Mouse (Mus musculus): Measurements from ENCODE around the gene Kmt2e. TPM values are rescaled to one million over a fixed set of nuclear protein-coding genes. Genes with fewer than 3 reads are reported as not detected.

The Kmt2e gene
- total and polyA plus RNA-seq, 3 experiments: 8.0 to 220 (median 40.7) TPM

GRCm38 (mm10) chr5:23489231-23489630 is 55.0 kb downstream of the Kmt2e start:
- H3K4me1 ChIP-seq (ENCODE audit: insufficient read depth, low read depth, low read length): peaks cover 14% of the 10 kb centered on the region
- peaks cover 85% of the 10 kb centered on the region for H3K36me3 ChIP-seq (replicated peaks)
- H3K27me3 ChIP-seq (ENCODE audit: insufficient read depth, low read length): no peaks in the 10 kb centered on the region
- ATAC-seq (ENCODE audit: extremely low read depth, insufficient number of reproducible peaks, low FRiP score, poor library complexity, severe bottlenecking): no peak
- TF ChIP-seq CTCF (IDR thresholded peaks at IDR 0.05; ENCODE audit: low read depth, low read length) (no peak), GATA2 (IDR thresholded peaks at IDR 0.05; ENCODE audit: borderline replicate concordance, low read depth, low read length) (no peak), POLR2AphosphoS5 (IDR thresholded peaks at IDR 0.05; ENCODE audit: insufficient replicate concordance, low read depth, low read length) (no peak), GATA1 (IDR thresholded peaks at IDR 0.05; ENCODE audit: borderline replicate concordance, low read length) (no peak), TAL1 (conservative IDR thresholded peaks at IDR 0.05; ENCODE audit: low read depth, low read length) (no peak)
- no peak overlapping the region for H3K4me3 ChIP-seq (ENCODE audit: low read depth, low read length)
- H3K9me3 ChIP-seq (replicated peaks): no peaks in the 10 kb centered on the region
- no peak for DNase-seq (ENCODE audit: low spot score)

- H3K36me3 ChIP-seq (replicated peaks): peaks cover 81% of the 10 kb centered on the region
- no peak for DNase-seq (ENCODE audit: low spot score)
- TF ChIP-seq CTCF (IDR thresholded peaks at IDR 0.05; ENCODE audit: low read depth, low read length): no peak
- TF ChIP-seq GATA2 (IDR thresholded peaks at IDR 0.05; ENCODE audit: borderline replicate concordance, low read depth, low read length): no peak
- TF ChIP-seq POLR2AphosphoS5 (IDR thresholded peaks at IDR 0.05; ENCODE audit: insufficient replicate concordance, low read depth, low read length): no peak
- no peaks in the 10 kb centered on the region for H3K9me3 ChIP-seq (replicated peaks)
- H3K27me3 ChIP-seq (ENCODE audit: insufficient read depth, low read length): no peaks in the 10 kb centered on the region
- H3K4me1 ChIP-seq (ENCODE audit: insufficient read depth, low read depth, low read length): peaks cover 14% of the 10 kb centered on the region
- no peak overlapping the region for H3K4me3 ChIP-seq (ENCODE audit: low read depth, low read length)
- ATAC-seq (ENCODE audit: extremely low read depth, insufficient number of reproducible peaks, low FRiP score, poor library complexity, severe bottlenecking): no peak
Observed at GRCm38 (mm10) chr5:23490797-23491196, 56.6 kb downstream of the Kmt2e start.

DNA sequence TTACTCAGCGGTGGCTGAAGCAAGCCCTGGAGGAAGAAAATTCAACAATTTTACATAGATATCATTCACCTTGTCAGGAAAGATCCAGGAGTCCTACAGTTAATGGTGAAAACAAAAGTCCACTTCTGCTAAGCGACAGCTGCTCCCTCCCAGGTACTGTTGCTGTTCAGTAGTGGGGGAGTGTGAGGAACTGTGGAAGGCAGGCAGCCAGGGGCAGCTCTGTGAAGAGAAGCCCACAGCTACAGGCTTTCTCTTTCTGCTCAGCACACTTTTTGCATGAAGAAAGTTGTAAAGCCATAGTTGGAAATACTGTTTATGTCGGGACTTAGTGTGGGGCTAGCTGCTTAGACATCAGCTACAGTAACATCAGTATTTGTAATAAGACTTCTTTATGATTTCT is 62.2 kb downstream of the Kmt2e start:
- H3K27me3 ChIP-seq (ENCODE audit: insufficient read depth, low read length): no peaks in the 10 kb centered on the region
- no peaks in the 10 kb centered on the region for H3K9me3 ChIP-seq (replicated peaks)
- H3K4me1 ChIP-seq (ENCODE audit: insufficient read depth, low read depth, low read length): no peaks in the 10 kb centered on the region; the same call in 1 of the 2 replicates
- TF ChIP-seq TAL1 (conservative IDR thresholded peaks at IDR 0.05; ENCODE audit: low read depth, low read length): no peak
- TF ChIP-seq GATA2 (IDR thresholded peaks at IDR 0.05; ENCODE audit: borderline replicate concordance, low read depth, low read length): no peak
- no peak for TF ChIP-seq CTCF (IDR thresholded peaks at IDR 0.05; ENCODE audit: low read depth, low read length)
- TF ChIP-seq POLR2AphosphoS5 (IDR thresholded peaks at IDR 0.05; ENCODE audit: insufficient replicate concordance, low read depth, low read length): no peak
- no peak for TF ChIP-seq GATA1 (IDR thresholded peaks at IDR 0.05; ENCODE audit: borderline replicate concordance, low read length)
- H3K36me3 ChIP-seq (replicated peaks): peaks cover 88% of the 10 kb centered on the region
- no peak for ATAC-seq (ENCODE audit: extremely low read depth, insufficient number of reproducible peaks, low FRiP score, poor library complexity, severe bottlenecking)
- no peak for DNase-seq (ENCODE audit: low spot score)
- H3K4me3 ChIP-seq (ENCODE audit: low read depth, low read length): no peak overlapping the region

DNA sequence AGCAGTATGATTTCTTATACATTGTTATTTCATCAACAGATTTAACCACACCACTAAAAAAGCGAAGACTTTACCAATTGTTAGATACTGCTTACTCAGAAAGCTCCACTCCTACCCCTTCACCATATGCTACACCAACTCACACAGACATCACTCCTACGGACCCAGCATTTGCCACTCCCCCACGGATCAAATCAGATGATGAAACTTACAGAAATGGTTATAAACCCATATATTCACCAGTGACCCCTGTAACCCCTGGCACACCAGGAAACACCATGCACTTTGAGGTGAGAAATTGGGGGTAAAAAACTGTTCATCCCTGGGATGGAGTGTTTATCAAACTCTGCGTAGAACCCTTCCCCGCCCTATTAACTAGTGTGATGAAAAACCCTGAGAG is 62.7 kb downstream of the Kmt2e start:
- no peak for ATAC-seq (ENCODE audit: extremely low read depth, insufficient number of reproducible peaks, low FRiP score, poor library complexity, severe bottlenecking)
- no peak overlapping the region for H3K4me3 ChIP-seq (ENCODE audit: low read depth, low read length)
- DNase-seq (ENCODE audit: low spot score): no peak
- no peaks in the 10 kb centered on the region for H3K27me3 ChIP-seq (ENCODE audit: insufficient read depth, low read length)
- H3K4me1 ChIP-seq (ENCODE audit: insufficient read depth, low read depth, low read length): no peaks in the 10 kb centered on the region; the same call in 1 of the 2 replicates
- no peaks in the 10 kb centered on the region for H3K9me3 ChIP-seq (replicated peaks)
- peaks cover 89% of the 10 kb centered on the region for H3K36me3 ChIP-seq (replicated peaks)
- no peak for TF ChIP-seq POLR2AphosphoS5 (IDR thresholded peaks at IDR 0.05; ENCODE audit: insufficient replicate concordance, low read depth, low read length)
- no peak for TF ChIP-seq GATA1 (IDR thresholded peaks at IDR 0.05; ENCODE audit: borderline replicate concordance, low read length)
- no peak for TF ChIP-seq CTCF (IDR thresholded peaks at IDR 0.05; ENCODE audit: low read depth, low read length)
- no peak for TF ChIP-seq TAL1 (conservative IDR thresholded peaks at IDR 0.05; ENCODE audit: low read depth, low read length)
- no peak for TF ChIP-seq GATA2 (IDR thresholded peaks at IDR 0.05; ENCODE audit: borderline replicate concordance, low read depth, low read length)

GRCm38 (mm10) chr5:23497920-23498319 is 63.7 kb downstream of the Kmt2e start:
- Histone ChIP-seq H3K4me1 (ENCODE audit: insufficient read depth, low read depth, low read length) (peaks cover 7% of the 10 kb centered on the region), H3K27me3 (ENCODE audit: insufficient read depth, low read length) (no peaks in the 10 kb centered on the region), H3K9me3 (replicated peaks) (no peaks in the 10 kb centered on the region), H3K36me3 (replicated peaks) (peaks cover 89% of the 10 kb centered on the region), H3K4me3 (ENCODE audit: low read depth, low read length) (no peak overlapping the region)
- no peak for ATAC-seq (ENCODE audit: extremely low read depth, insufficient number of reproducible peaks, low FRiP score, poor library complexity, severe bottlenecking)
- TF ChIP-seq GATA2 (IDR thresholded peaks at IDR 0.05; ENCODE audit: borderline replicate concordance, low read depth, low read length): no peak
- no peak for DNase-seq (ENCODE audit: low spot score)

DNA sequence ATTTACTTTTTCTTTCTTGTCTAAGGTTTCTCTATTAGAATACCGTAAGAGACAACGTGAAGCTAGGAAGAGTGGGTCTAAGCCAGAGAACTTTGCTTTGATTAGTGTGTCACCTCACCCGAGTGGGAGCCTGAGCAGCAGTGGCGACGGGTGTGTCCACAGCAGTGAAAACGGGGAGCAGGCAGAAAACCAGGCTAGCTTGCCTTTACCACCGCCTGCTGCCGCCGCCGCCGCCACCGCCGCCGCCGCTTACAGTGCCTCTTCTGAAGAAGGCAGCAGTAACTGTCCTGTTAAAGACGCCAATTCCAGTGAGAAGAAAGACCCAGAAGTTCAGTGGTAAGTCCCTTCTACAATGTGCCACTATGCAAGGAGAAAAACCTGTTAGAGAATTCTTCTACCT is 65.0 kb downstream of the Kmt2e start:
- Histone ChIP-seq H3K9me3 (replicated peaks) (no peaks in the 10 kb centered on the region), H3K4me3 (ENCODE audit: low read depth, low read length) (no peak overlapping the region), H3K27me3 (ENCODE audit: insufficient read depth, low read length) (no peaks in the 10 kb centered on the region), H3K4me1 (ENCODE audit: insufficient read depth, low read depth, low read length) (peaks cover 7% of the 10 kb centered on the region), H3K36me3 (replicated peaks) (peaks cover 90% of the 10 kb centered on the region)
- ATAC-seq (ENCODE audit: extremely low read depth, insufficient number of reproducible peaks, low FRiP score, poor library complexity, severe bottlenecking) (no peak), DNase-seq (ENCODE audit: low spot score) (no peak)
- TF ChIP-seq GATA2 (IDR thresholded peaks at IDR 0.05; ENCODE audit: borderline replicate concordance, low read depth, low read length) (no peak), CTCF (IDR thresholded peaks at IDR 0.05; ENCODE audit: low read depth, low read length) (no peak)

GRCm38 (mm10) chr5:23500715-23501114 is 66.5 kb downstream of the Kmt2e start:
- TF ChIP-seq POLR2AphosphoS5 (IDR thresholded peaks at IDR 0.05; ENCODE audit: insufficient replicate concordance, low read depth, low read length) (no peak), GATA2 (IDR thresholded peaks at IDR 0.05; ENCODE audit: borderline replicate concordance, low read depth, low read length) (no peak), CTCF (IDR thresholded peaks at IDR 0.05; ENCODE audit: low read depth, low read length) (no peak), GATA1 (IDR thresholded peaks at IDR 0.05; ENCODE audit: borderline replicate concordance, low read length) (no peak), TAL1 (conservative IDR thresholded peaks at IDR 0.05; ENCODE audit: low read depth, low read length) (no peak)
- peaks cover 89% of the 10 kb centered on the region for H3K36me3 ChIP-seq (replicated peaks)
- DNase-seq (ENCODE audit: low spot score) (no peak), ATAC-seq (ENCODE audit: extremely low read depth, insufficient number of reproducible peaks, low FRiP score, poor library complexity, severe bottlenecking) (no peak)
- H3K4me3 ChIP-seq (ENCODE audit: low read depth, low read length): no peak overlapping the region
- H3K27me3 ChIP-seq (ENCODE audit: insufficient read depth, low read length): no peaks in the 10 kb centered on the region
- peaks cover 7% of the 10 kb centered on the region for H3K4me1 ChIP-seq (ENCODE audit: insufficient read depth, low read depth, low read length)
- no peaks in the 10 kb centered on the region for H3K9me3 ChIP-seq (replicated peaks)
